Mouse (Mus musculus) telencephalon, adult 2 months (tissue): ENCODE measurements at regions not wholly inside any gene's neighbourhood (a gene's known extent, or its start where the extent isn't known, plus 50 kb on each side); places are given as distances from the start of the nearest gene placed in this dataset.

Experiments
- DNase-seq: peaks from one replicate; pipeline ENCODE4 v3.0.0-alpha.2; 2011; ENCODE audit warnings: low read depth, low spot score

DNA sequence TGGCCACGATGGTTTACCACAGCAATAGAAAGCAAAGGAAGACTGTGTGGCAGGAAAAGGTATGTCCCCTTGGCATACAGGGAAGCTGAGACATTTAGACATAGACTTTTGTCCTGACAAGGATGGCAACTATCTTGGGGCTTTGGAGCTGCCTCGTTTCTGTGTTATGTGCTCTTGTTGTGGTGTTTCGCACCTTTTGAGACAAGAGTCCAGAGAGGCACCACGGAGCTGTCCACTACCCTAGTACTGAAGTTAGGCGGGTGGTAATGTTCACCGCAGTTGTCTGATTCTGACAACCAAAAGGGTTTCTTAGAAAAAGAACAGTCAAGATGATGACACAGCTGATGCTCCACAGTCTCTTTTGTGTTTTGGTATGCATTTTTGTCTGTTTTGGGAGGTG is 90.9 kb upstream of the Got2 start:
- no peak for DNase-seq

DNA sequence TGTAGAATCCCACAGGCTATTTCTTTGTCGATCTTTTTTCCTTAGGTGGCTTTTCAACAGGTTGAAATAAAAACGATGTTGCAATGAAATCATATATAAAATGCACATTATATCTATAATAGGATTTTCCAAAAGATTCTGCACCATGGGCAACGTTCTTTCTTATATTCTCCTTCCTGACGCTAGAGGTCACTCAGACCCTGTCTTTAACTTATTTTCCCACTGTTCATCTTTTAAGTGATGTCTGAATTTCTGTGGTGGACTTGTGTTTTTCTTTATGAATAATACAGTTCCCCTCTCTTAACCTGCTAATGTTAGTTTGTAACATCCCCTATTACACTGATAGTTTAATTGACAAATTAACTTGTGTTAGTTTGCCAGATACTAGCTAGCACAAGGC is 86.5 kb upstream of the Got2 start:
- no peak for DNase-seq

DNA sequence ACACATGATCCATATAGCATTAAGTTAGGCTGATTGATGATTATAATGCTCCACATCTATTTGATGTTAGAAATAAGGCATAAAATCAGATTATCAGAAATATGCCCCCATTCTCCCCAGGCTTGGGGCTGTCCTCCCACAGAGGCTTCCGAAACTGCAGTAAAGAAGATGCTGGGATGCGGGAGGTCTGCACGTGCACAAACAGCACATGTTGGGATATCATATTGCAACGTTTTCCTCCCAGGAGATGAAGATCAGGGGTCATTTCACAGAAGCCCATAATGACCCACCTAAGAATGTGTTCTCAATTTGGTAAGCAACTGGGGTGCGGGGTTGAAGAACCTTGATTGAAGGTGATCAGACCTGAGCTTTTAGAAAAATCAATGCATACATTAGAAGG is 85.9 kb upstream of the Got2 start:
- no peak for DNase-seq

DNA sequence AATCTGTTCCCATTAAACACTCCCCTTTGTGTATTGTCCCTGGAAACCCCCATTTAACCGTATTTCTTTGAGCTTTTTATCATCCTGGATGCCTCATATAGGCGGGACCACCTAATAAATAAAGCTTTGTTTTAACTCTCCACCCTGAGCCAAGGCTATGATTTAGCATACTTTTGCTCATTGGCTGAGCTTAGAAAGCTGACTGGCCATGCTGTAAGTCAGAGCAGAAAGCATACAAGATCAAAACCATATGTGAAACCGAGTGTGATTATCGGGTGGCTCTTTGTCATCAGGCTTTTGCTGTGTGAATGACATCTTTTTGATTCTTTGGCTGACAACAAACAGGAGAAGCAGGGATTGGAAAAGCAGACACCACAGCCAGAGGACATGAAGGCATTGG is 85.2 kb upstream of the Got2 start:
- DNase-seq: no peak

DNA sequence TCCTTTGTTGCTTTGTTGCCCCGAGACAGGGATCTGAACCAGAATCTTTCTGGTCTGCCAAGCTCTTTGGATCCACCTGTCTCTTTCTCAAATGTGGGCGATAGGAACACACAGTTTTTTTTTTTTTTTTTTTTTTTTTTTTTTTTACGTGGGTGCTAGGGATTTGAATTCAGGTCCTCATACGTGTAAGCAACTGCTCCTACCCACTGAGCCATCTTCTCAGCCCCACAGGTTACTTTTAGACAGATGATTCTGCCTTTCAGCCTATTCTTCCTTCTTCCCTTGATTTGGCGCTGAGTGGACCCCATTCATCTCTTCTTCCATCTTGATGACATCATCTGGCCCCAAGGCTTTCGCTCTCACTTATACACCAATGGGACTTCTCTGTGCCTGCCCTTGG is 80.5 kb upstream of the Got2 start:
- no peak for DNase-seq

DNA sequence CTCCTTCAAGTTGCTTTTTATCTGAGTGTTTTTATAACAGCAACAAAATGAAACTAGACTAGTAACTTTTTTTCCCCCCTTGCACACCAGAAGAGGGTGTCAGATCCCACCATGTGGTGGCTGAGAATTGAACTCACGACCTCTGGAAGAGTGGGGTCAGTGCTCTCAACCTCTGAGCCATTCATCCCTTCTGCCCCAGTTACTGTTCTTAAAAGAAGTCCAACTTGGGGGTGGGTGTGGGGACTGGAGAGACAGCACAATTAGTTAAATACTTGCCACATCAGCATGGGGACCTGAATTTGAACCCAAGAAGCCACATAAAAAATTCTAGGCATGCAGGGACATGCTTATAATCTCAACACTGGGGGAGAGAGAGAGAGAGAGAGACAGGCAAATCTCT is 78.1 kb upstream of the Got2 start:
- no peak for DNase-seq

DNA sequence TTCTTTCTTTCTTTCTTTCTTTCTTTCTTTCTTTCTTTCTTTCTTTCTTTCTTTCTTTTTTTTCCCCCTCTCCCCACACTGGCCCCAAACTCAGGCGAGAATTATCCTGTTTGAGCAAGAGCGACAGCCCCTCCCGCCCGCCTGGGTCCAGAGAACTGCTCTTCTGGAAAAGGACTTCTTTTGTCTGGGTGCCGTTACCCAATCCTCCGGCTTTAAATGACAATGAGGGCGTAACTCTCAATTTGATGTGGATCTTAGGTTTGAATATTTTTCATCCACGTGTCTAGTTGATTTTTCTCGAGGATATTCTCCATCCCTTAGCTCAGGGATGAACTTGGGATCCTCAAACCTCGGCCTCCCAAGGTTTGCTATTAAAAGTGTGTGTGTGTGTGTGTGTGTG is 63.9 kb upstream of the Got2 start:
- no peak for DNase-seq

DNA sequence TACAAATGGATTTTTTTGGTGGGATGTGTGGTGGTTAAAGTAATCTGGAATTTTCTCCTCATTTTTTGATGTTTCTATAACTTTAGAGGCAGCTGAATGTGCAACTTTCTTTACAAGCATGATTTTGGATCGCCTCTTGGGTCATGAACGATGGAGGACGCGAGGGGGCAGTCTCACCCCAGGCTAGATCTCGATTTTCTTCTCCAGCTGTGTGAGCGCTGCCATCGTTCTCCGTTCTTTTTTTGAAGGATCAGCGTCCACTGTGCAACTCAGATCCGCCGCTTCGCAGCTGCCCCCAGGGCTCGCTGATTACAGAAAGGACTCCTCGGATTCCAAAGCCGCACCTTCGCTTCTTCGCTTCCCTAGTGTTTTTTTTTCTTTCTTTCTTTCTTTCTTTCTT is 63.4 kb upstream of the Got2 start:
- peak; percentile 23 for DNase-seq
